Mouse (Mus musculus) adrenal gland, postnatal 14 days (tissue): Measurements from ENCODE around the gene Mrps18a. TPM values are rescaled to one million over a fixed set of nuclear protein-coding genes. Genes with fewer than 3 reads are reported as not detected.

Experiments
- total RNA-seq: library from RNA; stranded (reverse); gene quantifications from 2 replicates; pipeline ENCODE4 v1.2.3, GENCODE M21; 2021

Gene Mrps18a
- total RNA-seq, 1 experiment from 2014 or later: 111 TPM

Other genes starting within 250 kb of the Mrps18a start
- 422 and 438 TPM in 2 replicates for gene Vegfa, start 78.6 kb upstream of the Mrps18a start, total RNA-seq
- 4.9 and 6.3 TPM in 2 replicates for gene Rsph9, start 33.2 kb downstream of the Mrps18a start, total RNA-seq
- 10.8 and 13.9 TPM in 2 replicates for gene Mad2l1bp, start 42.6 kb downstream of the Mrps18a start, total RNA-seq
- 74.2 and 90.1 TPM in 2 replicates for gene Gtpbp2, start 50.0 kb downstream of the Mrps18a start, total RNA-seq
- 37.3 and 38.5 TPM in 2 replicates for gene Polh, start 91.7 kb downstream of the Mrps18a start, total RNA-seq
- gene Xpo5, start 91.8 kb downstream of the Mrps18a start, total RNA-seq: 61.0 and 67.9 TPM in 2 replicates
- gene Polr1c, start 137.1 kb downstream of the Mrps18a start, total RNA-seq: 73.9 and 74.6 TPM in 2 replicates
- gene Yipf3, start 137.1 kb downstream of the Mrps18a start, total RNA-seq: 135 and 137 TPM in 2 replicates
- 3.7 and 4.8 TPM in 2 replicates for gene Lrrc73, start 142.5 kb downstream of the Mrps18a start, total RNA-seq
- gene Tjap1, start 172.0 kb downstream of the Mrps18a start, total RNA-seq: 44.1 and 44.2 TPM in 2 replicates
- 0.41 and 0.44 TPM in 2 replicates for gene Dlk2, start 186.4 kb downstream of the Mrps18a start, total RNA-seq
- 10.1 and 11.5 TPM in 2 replicates for gene Abcc10, start 217.4 kb downstream of the Mrps18a start, total RNA-seq